Mouse (Mus musculus): Measurements from ENCODE around the gene Sh2d7. TPM values are rescaled to one million over a fixed set of nuclear protein-coding genes. Genes with fewer than 3 reads are reported as not detected.

Sh2d7 gene
- polyA plus RNA-seq, 1 experiment from 2014 or later, result not detected

DNA sequence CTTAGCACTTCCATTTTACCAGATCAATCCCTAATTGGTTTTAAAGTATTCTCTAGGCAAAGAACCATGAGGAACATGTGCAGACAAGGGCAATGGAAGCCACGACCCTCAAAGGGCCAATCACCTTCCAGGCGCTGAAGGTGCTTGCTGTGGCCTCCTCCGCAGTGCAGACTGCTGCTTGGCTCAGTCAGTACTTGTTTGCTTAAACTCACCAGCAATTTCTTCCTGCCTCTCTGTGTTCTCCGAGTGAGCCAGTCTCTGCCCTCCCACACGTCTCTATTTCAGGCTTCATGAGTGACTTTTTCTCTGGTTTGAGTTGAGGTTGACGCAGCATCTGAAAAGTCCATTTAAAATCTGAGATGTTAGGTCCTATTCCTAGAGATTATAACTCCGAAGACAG, 19.9 kb upstream of the Sh2d7 start:
- H3K9ac ChIP-seq (replicated peaks; ENCODE audit: low read length), result no peak overlapping the region
- H3K4me1 ChIP-seq (ENCODE audit: insufficient read depth, low read length), result no peaks in the 10 kb centered on the region
- no peak overlapping the region for H3K4me2 ChIP-seq (replicated peaks; ENCODE audit: low read depth, low read length)
- no peaks in the 10 kb centered on the region for H3K9me3 ChIP-seq (ENCODE audit: low read length)
- ATAC-seq (ENCODE audit: low FRiP score, low TSS enrichment), result no peak
- H3K36me3 ChIP-seq (ENCODE audit: insufficient read depth, low read length), result no peaks in the 10 kb centered on the region
- H3K4me3 ChIP-seq (ENCODE audit: low read length), result no peak overlapping the region
- 35% methylated on average over 7 of the region's 7 CpGs for WGBS
- H3K27me3 ChIP-seq (ENCODE audit: insufficient read depth, low read length), result no peaks in the 10 kb centered on the region
- H3K27ac ChIP-seq (ENCODE audit: low read length), result no peak overlapping the region

DNA sequence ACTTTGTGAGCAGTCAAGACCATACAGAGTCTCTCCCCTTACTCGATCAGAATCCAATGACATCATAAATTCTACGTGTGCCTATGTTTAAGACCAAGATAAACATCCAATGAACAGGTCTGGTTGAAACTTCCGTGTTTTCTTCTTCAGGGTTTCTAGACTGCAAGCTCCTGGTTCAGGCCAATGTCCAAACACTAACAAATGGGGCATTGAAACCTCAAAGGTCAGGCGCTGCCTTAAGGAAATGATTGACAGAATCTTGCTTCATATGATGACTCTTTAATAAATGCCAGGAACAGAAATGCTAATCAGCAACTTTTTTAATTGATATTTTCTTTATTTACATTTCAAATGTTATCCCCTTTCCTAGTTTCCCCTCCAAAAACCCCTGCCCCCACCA, 18.5 kb upstream of the Sh2d7 start:
- Histone ChIP-seq H3K27ac (ENCODE audit: low read length) (no peak overlapping the region), H3K4me2 (replicated peaks; ENCODE audit: low read depth, low read length) (no peak overlapping the region), H3K9ac (replicated peaks; ENCODE audit: low read length) (no peak overlapping the region), H3K4me1 (ENCODE audit: insufficient read depth, low read length) (no peaks in the 10 kb centered on the region), H3K9me3 (ENCODE audit: low read length) (no peaks in the 10 kb centered on the region), H3K27me3 (ENCODE audit: insufficient read depth, low read length) (no peaks in the 10 kb centered on the region), H3K36me3 (ENCODE audit: insufficient read depth, low read length) (no peaks in the 10 kb centered on the region), H3K4me3 (ENCODE audit: low read length) (no peak overlapping the region)
- 66% methylated on average over 4 of the region's 4 CpGs for WGBS
- no peak for ATAC-seq (ENCODE audit: low FRiP score, low TSS enrichment)

DNA sequence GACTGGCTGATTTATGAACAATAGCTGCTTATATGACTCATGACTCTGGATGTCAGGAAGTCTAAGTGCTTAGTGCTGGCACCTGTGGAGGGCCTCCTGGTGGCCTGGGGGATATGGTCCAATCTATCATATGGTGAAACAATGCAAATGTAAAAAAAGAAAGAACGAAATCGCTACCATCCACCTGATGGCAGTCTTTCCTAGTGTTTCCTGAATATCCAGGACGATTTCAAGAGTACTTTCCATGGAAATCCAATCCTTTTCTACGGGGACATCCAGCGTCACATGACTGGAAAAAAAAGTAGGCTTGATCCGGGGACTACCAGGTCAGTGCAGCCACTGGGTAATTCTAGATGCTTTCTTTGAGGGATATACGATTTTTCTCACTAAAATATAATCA, 11.1 kb upstream of the Sh2d7 start:
- Histone ChIP-seq H3K4me1 (ENCODE audit: insufficient read depth, low read length) (no peaks in the 10 kb centered on the region), H3K4me2 (replicated peaks; ENCODE audit: low read depth, low read length) (no peak overlapping the region), H3K9me3 (ENCODE audit: low read length) (no peaks in the 10 kb centered on the region), H3K36me3 (ENCODE audit: insufficient read depth, low read length) (no peaks in the 10 kb centered on the region), H3K9ac (replicated peaks; ENCODE audit: low read length) (no peak overlapping the region), H3K27ac (ENCODE audit: low read length) (no peak overlapping the region), H3K27me3 (ENCODE audit: insufficient read depth, low read length) (no peaks in the 10 kb centered on the region), H3K4me3 (ENCODE audit: low read length) (no peak overlapping the region)
- ATAC-seq (ENCODE audit: low FRiP score, low TSS enrichment), result no peak
- WGBS, result 55% methylated on average over 7 of the region's 7 CpGs

DNA sequence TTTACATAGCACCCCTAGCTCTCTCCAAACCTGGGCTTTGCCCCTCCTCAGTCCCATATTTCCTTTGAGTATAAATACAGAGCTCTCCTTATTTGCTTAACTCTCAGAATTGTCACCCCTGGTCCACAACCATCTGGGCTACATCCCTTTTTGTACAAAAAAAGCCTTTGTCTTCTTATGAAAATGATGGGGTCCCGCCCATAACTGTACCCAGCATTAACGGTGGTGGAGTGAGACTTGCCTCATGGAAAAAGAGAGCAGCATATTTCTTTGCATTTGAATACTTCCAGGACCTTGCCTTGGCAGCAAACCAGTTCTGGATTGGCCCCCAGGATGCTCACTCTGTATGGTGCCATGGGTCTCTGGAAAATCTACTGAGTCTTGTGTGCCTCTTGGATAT, 8.8 kb upstream of the Sh2d7 start:
- H3K4me3 ChIP-seq (ENCODE audit: low read length), result no peak overlapping the region
- no peaks in the 10 kb centered on the region for H3K9me3 ChIP-seq (ENCODE audit: low read length)
- no peak overlapping the region for H3K4me2 ChIP-seq (replicated peaks; ENCODE audit: low read depth, low read length)
- WGBS, result 93% methylated on average over 2 of the region's 2 CpGs
- H3K9ac ChIP-seq (replicated peaks; ENCODE audit: low read length), result no peak overlapping the region
- no peaks in the 10 kb centered on the region for H3K27me3 ChIP-seq (ENCODE audit: insufficient read depth, low read length)
- no peaks in the 10 kb centered on the region for H3K36me3 ChIP-seq (ENCODE audit: insufficient read depth, low read length)
- no peak for ATAC-seq (ENCODE audit: low FRiP score, low TSS enrichment)
- no peak overlapping the region for H3K27ac ChIP-seq (ENCODE audit: low read length)
- H3K4me1 ChIP-seq (ENCODE audit: insufficient read depth, low read length), result no peaks in the 10 kb centered on the region

DNA sequence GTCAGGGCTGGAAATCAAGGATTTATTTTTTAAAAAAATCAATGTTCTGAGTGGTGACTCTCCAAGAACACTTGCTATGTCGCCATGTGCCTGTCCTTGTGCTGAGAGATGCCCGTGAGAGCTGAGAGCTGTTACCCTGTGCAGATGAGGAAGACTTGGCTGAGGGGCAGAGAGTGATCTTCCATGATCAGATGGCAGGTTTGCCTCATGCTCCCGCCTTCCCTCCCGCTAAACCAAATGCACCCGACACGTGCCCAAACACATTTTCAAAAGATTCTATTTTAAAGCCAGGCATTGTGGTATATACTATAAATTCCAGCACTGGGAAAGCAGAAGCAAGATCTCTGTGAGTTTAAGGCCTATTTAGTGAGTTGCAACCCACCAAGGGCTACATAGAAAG, 7.9 kb upstream of the Sh2d7 start:
- Histone ChIP-seq H3K4me1 (ENCODE audit: insufficient read depth, low read length) (no peaks in the 10 kb centered on the region), H3K36me3 (ENCODE audit: insufficient read depth, low read length) (no peaks in the 10 kb centered on the region), H3K27me3 (ENCODE audit: insufficient read depth, low read length) (no peaks in the 10 kb centered on the region), H3K9me3 (ENCODE audit: low read length) (no peaks in the 10 kb centered on the region), H3K27ac (ENCODE audit: low read length) (no peak overlapping the region), H3K4me3 (ENCODE audit: low read length) (no peak overlapping the region), H3K4me2 (replicated peaks; ENCODE audit: low read depth, low read length) (no peak overlapping the region), H3K9ac (replicated peaks; ENCODE audit: low read length) (no peak overlapping the region)
- WGBS, result 86% methylated on average over 6 of the region's 6 CpGs
- ATAC-seq (ENCODE audit: low FRiP score, low TSS enrichment), result no peak

DNA sequence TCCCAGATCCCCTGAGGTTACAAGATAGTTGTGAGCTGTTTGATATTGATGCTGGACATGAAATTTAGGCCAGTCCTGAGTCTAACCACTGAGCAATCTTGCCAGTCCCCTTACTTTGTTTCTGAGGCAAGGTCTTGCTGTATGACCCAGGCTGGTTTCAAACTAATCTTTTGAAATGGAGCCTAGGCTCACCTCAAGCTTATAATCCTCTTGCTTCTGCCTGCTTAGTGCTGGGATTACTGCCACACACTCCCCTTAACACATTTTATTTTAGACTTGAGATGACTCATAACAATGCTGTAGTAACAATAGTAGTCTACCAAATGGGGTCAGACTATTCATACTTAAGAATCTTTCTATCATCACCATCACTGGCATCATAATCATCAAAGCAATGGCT, 7.4 kb upstream of the Sh2d7 start:
- Histone ChIP-seq H3K9ac (replicated peaks; ENCODE audit: low read length) (no peak overlapping the region), H3K36me3 (ENCODE audit: insufficient read depth, low read length) (no peaks in the 10 kb centered on the region), H3K9me3 (ENCODE audit: low read length) (no peaks in the 10 kb centered on the region), H3K27me3 (ENCODE audit: insufficient read depth, low read length) (no peaks in the 10 kb centered on the region), H3K27ac (ENCODE audit: low read length) (no peak overlapping the region), H3K4me1 (ENCODE audit: insufficient read depth, low read length) (no peaks in the 10 kb centered on the region), H3K4me3 (ENCODE audit: low read length) (no peak overlapping the region), H3K4me2 (replicated peaks; ENCODE audit: low read depth, low read length) (no peak overlapping the region)
- ATAC-seq (ENCODE audit: low FRiP score, low TSS enrichment), result no peak

DNA sequence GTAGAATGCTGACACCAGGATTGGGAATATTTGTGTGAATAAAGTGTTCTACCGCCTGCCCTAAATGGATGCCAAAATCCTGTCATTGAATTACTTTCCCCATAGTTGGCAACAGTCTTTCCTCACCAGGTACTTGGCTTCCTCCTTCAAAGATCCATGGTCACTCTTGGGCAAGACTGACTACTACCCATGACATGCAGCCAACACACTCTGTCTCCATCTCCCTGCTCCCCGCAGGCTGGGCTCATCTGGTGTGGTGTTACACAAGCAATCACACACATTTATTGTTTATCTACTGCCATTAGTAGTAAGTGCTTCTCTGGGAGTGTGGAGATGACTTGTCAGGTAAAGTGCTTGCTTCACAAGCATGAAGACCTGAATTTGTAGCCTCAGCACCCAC, 5.9 kb upstream of the Sh2d7 start:
- 85% methylated on average over 2 of the region's 2 CpGs for WGBS
- H3K27me3 ChIP-seq (ENCODE audit: insufficient read depth, low read length), result no peaks in the 10 kb centered on the region
- ATAC-seq (ENCODE audit: low FRiP score, low TSS enrichment), result no peak
- no peaks in the 10 kb centered on the region for H3K4me1 ChIP-seq (ENCODE audit: insufficient read depth, low read length)
- H3K4me3 ChIP-seq (ENCODE audit: low read length), result no peak overlapping the region
- H3K36me3 ChIP-seq (ENCODE audit: insufficient read depth, low read length), result no peaks in the 10 kb centered on the region
- no peaks in the 10 kb centered on the region for H3K9me3 ChIP-seq (ENCODE audit: low read length)
- H3K27ac ChIP-seq (ENCODE audit: low read length), result no peak overlapping the region
- H3K4me2 ChIP-seq (replicated peaks; ENCODE audit: low read depth, low read length), result no peak overlapping the region
- H3K9ac ChIP-seq (replicated peaks; ENCODE audit: low read length), result no peak overlapping the region

DNA sequence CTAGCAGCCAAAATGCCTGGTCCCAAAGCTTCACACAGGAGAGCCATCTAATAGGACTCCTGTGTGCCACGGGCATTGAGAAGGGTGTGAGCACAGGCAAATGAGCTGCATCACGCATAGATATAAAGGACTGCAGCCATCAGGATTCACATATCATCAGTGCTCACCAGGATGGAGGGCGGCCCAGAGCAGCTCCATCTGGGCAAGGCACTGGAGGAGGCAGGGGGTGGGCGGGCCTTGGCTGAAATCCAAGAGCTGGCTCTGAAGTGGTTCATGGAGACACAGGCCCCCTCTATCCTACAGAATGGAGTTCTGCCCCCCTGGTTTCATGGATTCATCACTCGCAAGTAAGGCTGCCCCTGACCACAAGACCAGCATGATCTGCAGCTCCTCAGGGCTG, 4.8 kb upstream of the Sh2d7 start:
- H3K27me3 ChIP-seq (ENCODE audit: insufficient read depth, low read length), result no peaks in the 10 kb centered on the region
- 71% methylated on average over 5 of the region's 5 CpGs for WGBS
- no peak overlapping the region for H3K4me3 ChIP-seq (ENCODE audit: low read length)
- no peak for ATAC-seq (ENCODE audit: low FRiP score, low TSS enrichment)
- no peak overlapping the region for H3K9ac ChIP-seq (replicated peaks; ENCODE audit: low read length)
- no peak overlapping the region for H3K27ac ChIP-seq (ENCODE audit: low read length)
- H3K9me3 ChIP-seq (ENCODE audit: low read length), result no peaks in the 10 kb centered on the region
- H3K4me1 ChIP-seq (ENCODE audit: insufficient read depth, low read length), result no peaks in the 10 kb centered on the region
- H3K4me2 ChIP-seq (replicated peaks; ENCODE audit: low read depth, low read length), result no peak overlapping the region
- H3K36me3 ChIP-seq (ENCODE audit: insufficient read depth, low read length), result no peaks in the 10 kb centered on the region

DNA sequence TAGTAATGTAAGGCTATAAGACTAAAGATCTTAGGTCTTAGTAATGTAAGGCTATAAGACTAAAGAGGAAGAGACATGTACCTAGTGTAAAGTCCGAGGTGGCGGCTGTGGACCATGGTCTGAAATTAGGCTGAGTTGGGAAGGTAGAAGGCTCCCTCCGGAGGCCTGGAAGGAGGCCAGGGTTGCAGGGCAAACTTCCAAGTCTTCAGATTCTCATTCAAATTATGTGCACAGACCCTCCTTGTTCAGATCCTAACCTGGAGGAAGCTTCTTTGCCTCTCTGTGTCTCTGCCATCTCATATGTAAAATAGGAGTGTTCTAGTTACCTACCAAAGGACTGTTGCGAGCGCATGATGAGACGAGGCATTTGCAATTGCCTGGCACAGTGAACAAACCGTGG, 2.5 kb upstream of the Sh2d7 start:
- no peak overlapping the region for H3K9ac ChIP-seq (replicated peaks; ENCODE audit: low read length)
- H3K36me3 ChIP-seq (ENCODE audit: insufficient read depth, low read length), result no peaks in the 10 kb centered on the region
- no peaks in the 10 kb centered on the region for H3K9me3 ChIP-seq (ENCODE audit: low read length)
- WGBS, result 82% methylated on average over 7 of the region's 7 CpGs
- ATAC-seq (ENCODE audit: low FRiP score, low TSS enrichment), result no peak
- no peaks in the 10 kb centered on the region for H3K4me1 ChIP-seq (ENCODE audit: insufficient read depth, low read length)
- H3K27ac ChIP-seq (ENCODE audit: low read length), result no peak overlapping the region
- no peak overlapping the region for H3K4me3 ChIP-seq (ENCODE audit: low read length)
- H3K4me2 ChIP-seq (replicated peaks; ENCODE audit: low read depth, low read length), result no peak overlapping the region
- H3K27me3 ChIP-seq (ENCODE audit: insufficient read depth, low read length), result no peaks in the 10 kb centered on the region

DNA sequence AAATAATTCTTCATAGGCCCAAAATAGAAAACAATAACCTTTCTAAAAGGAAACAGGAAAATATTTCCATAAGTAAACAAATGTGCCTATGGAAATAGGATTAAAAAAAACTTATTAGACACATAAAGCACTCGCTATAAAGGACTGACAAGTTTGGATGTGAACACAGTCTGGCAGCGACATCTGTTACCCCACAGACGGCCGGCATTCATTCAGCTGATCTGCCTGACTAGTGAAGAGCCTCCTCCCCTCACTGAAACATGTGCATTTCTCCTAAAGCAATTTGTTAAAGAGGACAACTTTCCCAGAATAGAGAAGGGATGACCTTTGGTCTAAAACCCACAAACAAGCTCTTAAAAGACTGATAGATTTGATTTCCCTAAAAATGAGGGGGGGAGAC, 1.8 kb upstream of the Sh2d7 start:
- H3K4me2 ChIP-seq (replicated peaks; ENCODE audit: low read depth, low read length), result no peak overlapping the region
- no peaks in the 10 kb centered on the region for H3K4me1 ChIP-seq (ENCODE audit: insufficient read depth, low read length)
- H3K4me3 ChIP-seq (ENCODE audit: low read length), result no peak overlapping the region
- WGBS, result 53% methylated on average over 4 of the region's 4 CpGs
- no peaks in the 10 kb centered on the region for H3K27me3 ChIP-seq (ENCODE audit: insufficient read depth, low read length)
- no peaks in the 10 kb centered on the region for H3K36me3 ChIP-seq (ENCODE audit: insufficient read depth, low read length)
- H3K9ac ChIP-seq (replicated peaks; ENCODE audit: low read length), result no peak overlapping the region
- no peak overlapping the region for H3K27ac ChIP-seq (ENCODE audit: low read length)
- no peak for ATAC-seq (ENCODE audit: low FRiP score, low TSS enrichment)
- no peaks in the 10 kb centered on the region for H3K9me3 ChIP-seq (ENCODE audit: low read length)

DNA sequence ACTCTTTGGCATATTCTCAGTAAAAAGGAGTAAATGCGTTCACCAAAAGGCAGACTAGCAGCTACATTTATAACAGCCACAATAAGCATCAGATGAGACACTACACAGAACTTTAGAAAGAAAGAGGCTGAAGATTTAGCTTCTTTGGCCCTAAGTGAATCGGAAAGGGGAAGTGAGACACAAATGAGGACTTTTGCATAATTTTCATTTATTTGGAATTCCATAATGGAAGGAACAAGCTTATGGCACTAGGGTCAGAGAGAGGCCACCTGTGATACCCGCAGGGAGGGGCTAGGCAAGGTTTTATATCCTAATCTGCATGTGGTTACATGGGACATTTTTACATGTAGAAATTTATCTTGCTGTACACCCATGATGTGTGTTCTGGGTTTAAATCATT, 1.3 kb upstream of the Sh2d7 start:
- H3K4me1 ChIP-seq (ENCODE audit: insufficient read depth, low read length), result no peaks in the 10 kb centered on the region
- no peaks in the 10 kb centered on the region for H3K27me3 ChIP-seq (ENCODE audit: insufficient read depth, low read length)
- H3K27ac ChIP-seq (ENCODE audit: low read length), result no peak overlapping the region
- no peaks in the 10 kb centered on the region for H3K36me3 ChIP-seq (ENCODE audit: insufficient read depth, low read length)
- H3K9me3 ChIP-seq (ENCODE audit: low read length), result no peaks in the 10 kb centered on the region
- no peak overlapping the region for H3K4me3 ChIP-seq (ENCODE audit: low read length)
- no peak overlapping the region for H3K4me2 ChIP-seq (replicated peaks; ENCODE audit: low read depth, low read length)
- no peak for ATAC-seq (ENCODE audit: low FRiP score, low TSS enrichment)
- 79% methylated on average over 3 of the region's 3 CpGs for WGBS
- no peak overlapping the region for H3K9ac ChIP-seq (replicated peaks; ENCODE audit: low read length)

Measured in kidney, embryonic 16.5 days (tissue).